Mouse (Mus musculus): ENCODE data around the gene Lmo2. TPM values are rescaled to one million over a fixed set of nuclear protein-coding genes. Genes with fewer than 3 reads are reported as not detected.
"Not testable (repeated sequence)": the region's sequence is repeated elsewhere in the genome, so short reads cannot be mapped to it uniquely, and the experiment has no call there.

The Lmo2 gene
- polyA plus RNA-seq, 1 experiment from 2014 or later, result 148 TPM

GRCm38 (mm10) chr2:104007793-104008519 lies 50.2 kb downstream of the Lmo2 start:
- H3K4me1 ChIP-seq (replicated peaks), result no peaks in the 10 kb centered on the region
- H3K9me3 ChIP-seq (replicated peaks), result no peaks in the 10 kb centered on the region
- WGBS (ENCODE audit: insufficient replicate concordance), result 55% methylated on average over 7 of the region's 7 CpGs
- no peak overlapping the region for H3K4me2 ChIP-seq
- no peak overlapping the region for H3K4me3 ChIP-seq (replicated peaks)
- no peak; the same call in 1 of the 2 replicates for ATAC-seq (ENCODE audit: insufficient read depth)
- H3K36me3 ChIP-seq (replicated peaks), result no peaks in the 10 kb centered on the region
- H3K27ac ChIP-seq (replicated peaks), result no peak overlapping the region
- H3K27me3 ChIP-seq, result peaks cover 31% of the 10 kb centered on the region
- no peak overlapping the region for H3K9ac ChIP-seq

DNA sequence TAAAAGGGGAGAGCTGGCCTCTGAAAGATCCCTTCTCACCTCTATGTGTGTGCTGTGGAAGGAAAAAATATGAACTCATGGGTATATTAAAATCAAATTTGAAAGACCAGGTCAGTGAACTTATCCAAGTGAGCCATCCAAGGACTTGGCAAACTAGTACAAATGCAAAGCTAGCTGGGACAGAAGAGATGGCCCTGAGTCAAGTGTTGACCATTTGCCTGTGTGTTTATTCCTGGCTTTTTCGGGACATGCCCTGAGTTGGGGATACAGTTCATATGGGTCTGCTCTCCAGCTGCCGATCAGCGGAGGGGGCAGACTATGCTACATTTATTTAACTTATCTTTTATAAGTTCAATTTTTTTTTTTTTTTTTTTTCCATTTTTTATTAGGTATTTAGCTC lies 51.1 kb downstream of the Lmo2 start:
- WGBS (ENCODE audit: insufficient replicate concordance), result 79% methylated on average over 3 of the region's 3 CpGs
- ATAC-seq (ENCODE audit: insufficient read depth); H3K9ac ChIP-seq; H3K27ac ChIP-seq (replicated peaks); H3K4me3 ChIP-seq (replicated peaks); H3K36me3 ChIP-seq (replicated peaks); H3K4me1 ChIP-seq (replicated peaks); H3K4me2 ChIP-seq; H3K9me3 ChIP-seq (replicated peaks): not testable (repeated sequence)
- peaks cover 22% of the 10 kb centered on the region for H3K27me3 ChIP-seq

DNA sequence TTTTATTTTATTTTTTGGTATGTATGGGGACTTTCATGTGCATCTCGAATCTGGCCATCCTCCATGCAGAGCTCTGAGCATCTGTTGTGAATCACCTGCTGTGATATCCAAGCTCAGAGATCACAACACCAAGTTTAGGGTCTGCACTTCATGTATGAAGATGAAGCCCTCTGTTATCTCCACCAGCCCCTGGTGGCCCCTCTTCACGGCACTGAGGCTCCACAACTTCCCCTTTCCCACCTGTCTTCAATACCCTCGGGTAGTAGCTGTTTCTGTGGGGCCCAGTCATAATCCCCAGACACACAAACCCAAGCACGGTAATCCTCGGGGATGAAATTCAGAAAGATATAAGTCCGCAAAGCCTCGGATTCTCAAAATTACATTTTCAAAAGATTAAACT lies 65.3 kb downstream of the Lmo2 start:
- H3K4me1 ChIP-seq (replicated peaks), result peaks cover 8% of the 10 kb centered on the region
- H3K4me2 ChIP-seq, result no peak overlapping the region
- no peak overlapping the region for H3K9ac ChIP-seq
- no peak overlapping the region for H3K4me3 ChIP-seq (replicated peaks)
- 0 out of 2 replicates have a peak, but pooled peaks cover 6% of the 10 kb centered on the region for H3K27me3 ChIP-seq
- no peaks in the 10 kb centered on the region for H3K9me3 ChIP-seq (replicated peaks)
- ATAC-seq (ENCODE audit: insufficient read depth), result no peak
- H3K27ac ChIP-seq (replicated peaks), result no peak overlapping the region
- whole genome bisulfite sequencing (ENCODE audit: insufficient replicate concordance), result 53% methylated on average over 7 of the region's 7 CpGs
- no peaks in the 10 kb centered on the region for H3K36me3 ChIP-seq (replicated peaks)

DNA sequence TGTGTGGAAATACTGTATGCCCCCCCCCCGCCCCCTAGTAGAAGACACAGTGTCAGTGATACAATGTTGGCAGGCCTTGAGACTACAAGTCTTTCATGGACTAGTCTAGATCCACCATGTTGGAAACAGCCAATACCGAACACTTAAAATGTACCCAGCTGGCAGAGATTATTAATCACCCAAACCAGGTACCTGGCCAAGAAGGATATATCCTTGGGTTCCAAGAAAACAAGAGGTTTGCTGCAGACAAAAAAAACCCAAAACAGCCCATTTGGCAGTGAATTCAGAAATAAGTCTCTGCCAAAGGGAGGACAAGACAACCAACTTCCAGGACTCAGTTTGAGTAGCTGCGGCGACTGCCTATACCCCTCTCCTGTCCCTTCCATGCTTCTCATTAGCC lies 66.9 kb downstream of the Lmo2 start:
- ATAC-seq (ENCODE audit: insufficient read depth), result no peak
- peaks cover 17% of the 10 kb centered on the region for H3K4me1 ChIP-seq (replicated peaks)
- 78% methylated on average over 4 of the region's 4 CpGs for WGBS (ENCODE audit: insufficient replicate concordance)

DNA sequence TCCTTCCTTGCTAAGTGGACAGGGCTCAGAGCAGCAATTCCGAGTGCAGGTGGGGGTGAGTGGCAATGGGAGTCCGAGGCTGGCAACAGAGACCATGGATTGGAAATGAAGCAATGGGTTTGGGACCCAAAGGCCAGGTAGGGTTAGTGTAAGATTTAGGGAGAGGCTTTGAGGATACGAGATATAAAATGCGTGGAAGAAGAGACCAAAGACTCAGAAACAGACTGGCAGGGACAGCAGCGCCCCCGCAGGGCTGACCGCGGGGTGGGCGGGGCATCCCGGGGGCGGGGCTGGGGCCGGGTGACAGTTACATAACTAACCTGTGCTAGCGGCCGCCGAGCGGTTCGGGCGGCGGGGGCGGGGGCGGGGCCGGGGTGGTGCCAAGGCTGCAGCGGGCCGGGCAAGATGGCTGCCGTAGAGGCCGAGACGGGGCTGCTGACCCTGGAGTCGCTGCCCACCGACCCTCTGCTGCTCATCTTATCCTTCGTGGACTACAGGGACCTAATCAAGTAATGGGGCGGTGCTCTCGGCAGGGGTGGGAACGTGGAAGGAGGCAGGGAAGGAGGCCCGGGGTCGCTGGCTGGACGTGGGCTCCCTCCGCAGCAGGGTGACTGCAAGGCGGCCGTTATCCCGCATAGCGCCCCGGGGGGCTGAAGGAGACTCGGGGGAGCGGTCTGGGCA lies 69.8 kb downstream of the Lmo2 start, which contains the start of gene Fbxo3:
TSS of gene Fbxo3 (plus strand) at position 264 of the 681 bp plus-strand sequence.
- peak; percentile 91 for ATAC-seq (ENCODE audit: insufficient read depth)
- Histone ChIP-seq H3K4me1 (replicated peaks) (peaks cover 26% of the 10 kb centered on the region), H3K27ac (replicated peaks) (peak within 1 kb of the TSS; percentile 90), H3K9me3 (replicated peaks) (no peaks in the 10 kb centered on the region), H3K4me3 (replicated peaks) (peak within 1 kb of the TSS; percentile 94), H3K9ac (peak within 1 kb of the TSS; percentile 97), H3K27me3 (0 out of 2 replicates have a peak, but pooled peaks cover 3% of the 10 kb centered on the region), H3K36me3 (replicated peaks) (peaks cover 21% of the 10 kb centered on the region), H3K4me2 (peak within 1 kb of the TSS; percentile 81)
- under 1% methylated on average over 41 of the region's 44 CpGs for WGBS (ENCODE audit: insufficient replicate concordance)

More for the DNA sequence above, 66.9 kb downstream of the Lmo2 start:
- H3K27ac ChIP-seq (replicated peaks), result no peak overlapping the region
- no peak overlapping the region for H3K9ac ChIP-seq
- H3K4me2 ChIP-seq, result no peak overlapping the region
- H3K36me3 ChIP-seq (replicated peaks), result no peaks in the 10 kb centered on the region
- H3K27me3 ChIP-seq, result 0 out of 2 replicates have a peak, but pooled peaks cover 6% of the 10 kb centered on the region
- H3K4me3 ChIP-seq (replicated peaks), result no peak overlapping the region
- no peaks in the 10 kb centered on the region for H3K9me3 ChIP-seq (replicated peaks)

DNA sequence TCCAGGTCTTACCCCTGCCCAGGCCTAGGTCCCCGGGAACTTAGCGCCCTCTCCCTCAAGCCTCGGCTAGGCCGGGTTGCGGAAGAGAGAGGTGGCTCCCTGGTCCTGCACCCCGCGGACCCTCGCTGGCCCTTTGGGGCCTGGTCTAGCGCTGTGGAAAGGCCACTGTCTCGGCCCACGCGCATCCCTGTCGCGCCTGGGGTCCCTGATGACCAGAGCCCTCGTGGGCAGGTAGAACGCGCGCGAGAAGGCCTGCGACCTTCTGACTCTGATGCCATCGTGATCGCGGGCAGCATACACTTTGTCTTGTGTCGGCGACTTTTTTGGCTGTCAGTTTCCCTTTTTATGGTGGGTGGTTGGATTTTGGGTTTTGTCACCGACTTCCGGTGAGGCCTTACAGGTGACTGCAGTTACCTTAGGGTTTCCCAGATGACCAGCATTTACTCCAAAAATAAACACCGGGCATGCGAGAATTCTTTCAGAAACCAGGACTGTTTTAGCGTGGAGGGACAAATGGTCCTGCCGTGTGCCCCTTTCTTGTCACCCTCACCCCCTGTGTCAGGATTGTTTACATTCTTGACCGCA lies 70.4 kb downstream of the Lmo2 start, which contains the start of gene 4931422A03Rik:
TSS of gene 4931422A03Rik (minus strand) at position 223 of the 585 bp plus-strand sequence.
- 0 out of 2 replicates have a peak, but pooled peaks cover 3% of the 10 kb centered on the region for H3K27me3 ChIP-seq
- H3K36me3 ChIP-seq (replicated peaks), result peaks cover 26% of the 10 kb centered on the region
- H3K9ac ChIP-seq, result peak within 1 kb of the TSS; percentile 97
- H3K27ac ChIP-seq (replicated peaks), result peak within 1 kb of the TSS; percentile 90
- no peaks in the 10 kb centered on the region for H3K9me3 ChIP-seq (replicated peaks)
- WGBS (ENCODE audit: insufficient replicate concordance), result under 1% methylated on average over 32 of the region's 32 CpGs
- peak within 1 kb of the TSS; percentile 81 for H3K4me2 ChIP-seq
- peaks cover 26% of the 10 kb centered on the region for H3K4me1 ChIP-seq (replicated peaks)
- peak within 1 kb of the TSS; percentile 94 for H3K4me3 ChIP-seq (replicated peaks)
- ATAC-seq (ENCODE audit: insufficient read depth), result peak; percentile 38

- 11% methylated on average over 2 of the region's 2 CpGs for WGBS (ENCODE audit: insufficient replicate concordance)
- Histone ChIP-seq H3K9ac (peak overlapping the region; percentile 97), H3K4me1 (replicated peaks) (peaks cover 26% of the 10 kb centered on the region), H3K27me3 (0 out of 2 replicates have a peak, but pooled peaks cover 1% of the 10 kb centered on the region), H3K4me3 (replicated peaks) (peak overlapping the region; percentile 94), H3K4me2 (peak overlapping the region; percentile 81), H3K9me3 (replicated peaks) (no peaks in the 10 kb centered on the region), H3K27ac (replicated peaks) (peak overlapping the region; percentile 90), H3K36me3 (replicated peaks) (peaks cover 33% of the 10 kb centered on the region)
- peak; percentile 73 for ATAC-seq (ENCODE audit: insufficient read depth)
These were observed 71.3 kb downstream of the Lmo2 start for GRCm38 (mm10) chr2:104029074-104029473.

DNA sequence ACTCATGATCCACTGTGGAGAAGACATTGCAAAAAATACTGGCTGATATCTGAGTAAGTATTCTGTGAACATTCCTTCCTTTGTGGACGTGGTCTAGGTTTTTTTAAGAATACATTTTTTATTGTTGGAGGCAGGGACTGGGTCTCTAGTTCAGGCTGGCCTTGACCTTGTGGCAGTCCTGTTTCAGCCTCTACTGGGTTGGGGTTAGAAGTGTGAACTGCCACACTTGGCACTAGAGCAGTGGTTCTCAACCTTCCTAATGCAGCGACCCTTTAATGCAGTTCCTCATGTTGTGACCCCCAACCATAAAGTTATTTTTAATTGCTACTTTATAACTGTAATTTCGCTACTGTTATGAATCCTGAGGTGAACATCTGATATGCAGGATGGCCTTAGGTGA lies 72.6 kb downstream of the Lmo2 start:
- Histone ChIP-seq H3K27ac (replicated peaks) (peak overlapping the region; percentile 90; the same call in 1 of the 2 replicates), H3K4me2 (peak overlapping the region; percentile 81), H3K4me1 (replicated peaks) (peaks cover 30% of the 10 kb centered on the region), H3K36me3 (replicated peaks) (peaks cover 44% of the 10 kb centered on the region), H3K9me3 (replicated peaks) (no peaks in the 10 kb centered on the region), H3K9ac (no peak overlapping the region), H3K4me3 (replicated peaks) (no peak overlapping the region), H3K27me3 (no peaks in the 10 kb centered on the region)
- 73% methylated on average over 3 of the region's 3 CpGs for WGBS (ENCODE audit: insufficient replicate concordance)
- ATAC-seq (ENCODE audit: insufficient read depth), result no peak

Other genes starting within 250 kb of the Lmo2 start
- 12.9 and 13.0 TPM in 2 replicates for gene Nat10, start 196.7 kb upstream of the Lmo2 start, polyA plus RNA-seq (2015; fragmentation: Nextera tagmentation; extraction: Ambion mirVana)
- gene Caprin1, start 160.3 kb upstream of the Lmo2 start, polyA plus RNA-seq (2015; fragmentation: Nextera tagmentation; extraction: Ambion mirVana), result 110 and 112 TPM in 2 replicates
- 46.4 and 50.0 TPM in 2 replicates for gene Fbxo3, start 69.7 kb downstream of the Lmo2 start, polyA plus RNA-seq (2015; fragmentation: Nextera tagmentation; extraction: Ambion mirVana)
- 1.4 and 1.7 TPM in 2 replicates for gene 4931422A03Rik, start 70.4 kb downstream of the Lmo2 start, polyA plus RNA-seq (2015; fragmentation: Nextera tagmentation; extraction: Ambion mirVana)
- 0.10 and 0.13 TPM in 2 replicates for gene Gm10912, start 107.8 kb downstream of the Lmo2 start, polyA plus RNA-seq (2015; fragmentation: Nextera tagmentation; extraction: Ambion mirVana)
- not detected in 2 replicates for gene Gm10799, start 110.6 kb downstream of the Lmo2 start, polyA plus RNA-seq (2015; fragmentation: Nextera tagmentation; extraction: Ambion mirVana)
- gene Cd59b, start 111.9 kb downstream of the Lmo2 start, polyA plus RNA-seq (2015; fragmentation: Nextera tagmentation; extraction: Ambion mirVana), result 11.0 and 11.4 TPM in 2 replicates
- gene Cd59a, start 137.8 kb downstream of the Lmo2 start, polyA plus RNA-seq (2015; fragmentation: Nextera tagmentation; extraction: Ambion mirVana), result 90.3 and 92.5 TPM in 2 replicates
- gene A930018P22Rik, start 164.8 kb downstream of the Lmo2 start, polyA plus RNA-seq (2015; fragmentation: Nextera tagmentation; extraction: Ambion mirVana), result 0.36 and 0.77 TPM in 2 replicates

Measured in liver, embryonic 15.5 days (tissue).